ENCODE assay signal across 8 mouse cellular contexts in genomic region chr8:12670965-12671364, GRCm38 (mm10). TPM values are rescaled to one million over a fixed set of nuclear protein-coding genes. Genes with fewer than 3 reads are reported as not detected.
DNase-seq lines count a peak whose midpoint lies in the region; ATAC-seq and TF ChIP-seq lines count a peak whose summit lies in the region.

No protein-coding gene starts in this region.

- 38% methylated on average over 6 of the region's 6 CpGs for WGBS in liver, adult 2 months
- 45% methylated on average over 6 of the region's 6 CpGs for WGBS in thymus, adult 2 months

- H3K4me1 ChIP-seq in liver, adult 2 months (ENCODE audit: control insufficient read depth, insufficient read depth, low read length): peaks cover 3% of the 10 kb centered on the region; the same call in 1 of the 2 replicates
- peaks cover 6% of the 10 kb centered on the region; the same call in 1 of the 2 replicates for H3K4me1 ChIP-seq in thymus, adult 2 months (replicated peaks; ENCODE audit: control insufficient read depth, insufficient read depth, low read length)

- no peak overlapping the region for H3K9ac ChIP-seq in liver, adult 2 months (ENCODE audit: low read depth, low read length)

- no peak overlapping the region for H3K27ac ChIP-seq in liver, adult 2 months (replicated peaks; ENCODE audit: insufficient read depth, low read depth, low read length)
- no peak overlapping the region for H3K27ac ChIP-seq in thymus, adult 2 months (ENCODE audit: control insufficient read depth, insufficient read depth, low read length)

- H3K79me2 ChIP-seq in liver, adult 2 months (ENCODE audit: control insufficient read depth, insufficient read depth, low read length): peaks cover 24% of the 10 kb centered on the region

- H3K4me3 ChIP-seq in liver, adult 2 months (ENCODE audit: insufficient read depth, low read depth, low read length): peak overlapping the region; percentile 18; the same call in 1 of the 2 replicates
- H3K4me3 ChIP-seq in thymus, adult 2 months (ENCODE audit: control insufficient read depth, insufficient read depth, low read length): no peak overlapping the region

- TF ChIP-seq POLR2A in liver, adult 2 months (IDR thresholded peaks at IDR 0.05; ENCODE audit: extremely low read depth, insufficient read depth, low read length): no peak
- TF ChIP-seq POLR2A in thymus, adult 2 months (IDR thresholded peaks at IDR 0.05; ENCODE audit: control insufficient read depth, extremely low read depth, insufficient read depth, low read length, poor library complexity): no peak

- no peaks in the 10 kb centered on the region for H3K36me3 ChIP-seq in liver, adult 2 months (ENCODE audit: control insufficient read depth, insufficient read depth, low read length)
- H3K36me3 ChIP-seq in thymus, adult 2 months (ENCODE audit: control insufficient read depth, insufficient read depth, low read length): no peaks in the 10 kb centered on the region

- TF ChIP-seq CTCF in liver, adult 2 months (IDR thresholded peaks at IDR 0.05; ENCODE audit: low read depth, low read length): no peak
- no peak for TF ChIP-seq CTCF in thymus, adult 2 months (IDR thresholded peaks at IDR 0.05; ENCODE audit: borderline replicate concordance, control insufficient read depth, extremely low read depth, insufficient read depth, low read length, poor library complexity)

- DNase-seq in 3T3-L1 (ENCODE audit: low read depth, low spot score): peak; percentile 42
- DNase-seq in 416B (ENCODE audit: low read depth): peak; percentile 12
- no peak for DNase-seq in liver, adult 2 months (ENCODE audit: extremely low read depth, low read depth, low spot score)
- DNase-seq in thymus, adult 2 months: no peak
- DNase-seq in T-cell, adult 2 months (ENCODE audit: low spot score): no peak
- no peak for DNase-seq in adrenal gland, adult (ENCODE audit: inconsistent age in 2 of 2, low spot score in 1 of 2)
- no peak for DNase-seq in thymus, postnatal 4 days

- peak; percentile 78 for ATAC-seq in erythroid progenitor cell, adult 5-6 weeks (replicated peaks; ENCODE audit: low FRiP score, poor library complexity, severe bottlenecking)

- no peaks in the 10 kb centered on the region for H3K27me3 ChIP-seq in liver, adult 2 months (ENCODE audit: control insufficient read depth, insufficient read depth, low read length)
- no peaks in the 10 kb centered on the region for H3K27me3 ChIP-seq in thymus, adult 2 months (ENCODE audit: control insufficient read depth, insufficient read depth, low read length)

RNA-seq across cellular contexts. Expression of gene Tubgcp3, which starts 1.1 kb away (rescaled TPM):
- total RNA-seq in erythroid progenitor cell, adult 5-6 weeks (2015; ENCODE audit: low replicate concordance): 58.4 and 65.4 TPM in 2 replicates
- 58.9 and 83.2 TPM in 2 replicates for total RNA-seq in erythroid progenitor cell, adult 5-6 weeks (2017; ENCODE audit: low replicate concordance)
- total RNA-seq in liver, adult 2 months (2014; rRNA removed): 12.8 and 19.1 TPM in 2 replicates
- 14.4 and 21.9 TPM in 2 replicates for polyA plus RNA-seq in liver, adult 2 months (2012; rRNA removed)
- polyA plus RNA-seq in thymus, adult 2 months (2012; rRNA removed): 114 and 116 TPM in 2 replicates

Comparison
In these comparisons a context has a peak if more than half of its experiments do, and no peak if none do; other contexts are left out.
1. DNase-seq: peak in 3T3-L1 (single experiment) and 416B (single experiment); none in liver, adult 2 months (single experiment), thymus, adult 2 months (single experiment), T-cell, adult 2 months (single experiment), adrenal gland, adult (0 of 2) and thymus, postnatal 4 days (single experiment).